Mouse (Mus musculus) C2C12 (cell line): ENCODE data around the gene Vps13d. TPM values are rescaled to one million over a fixed set of nuclear protein-coding genes. Genes with fewer than 3 reads are reported as not detected.
A peak's percentile ranks its signal among the peaks of the same experiment; 100 is the strongest.

ENCODE experiments used
- H3K27me3 ChIP-seq: one replicate; pipeline ENCODE4 v1.6.1; 2011; ENCODE audit not compliant: control insufficient read depth, insufficient read depth, insufficient read length
- H3K36me3 ChIP-seq: one replicate; pipeline ENCODE4 v1.6.1; 2011; ENCODE audit not compliant: control insufficient read depth, insufficient read depth
- H3K4me3 ChIP-seq: one replicate; pipeline ENCODE4 v1.5.1; 2011; ENCODE audit warnings: mild to moderate bottlenecking, control low read depth; ENCODE audit not compliant: poor library complexity, insufficient read depth, severe bottlenecking
- H3K79me2 ChIP-seq: one replicate; pipeline ENCODE4 v1.6.1; 2011; ENCODE audit not compliant: control insufficient read depth, insufficient read depth
- H3K79me3 ChIP-seq: one replicate; pipeline ENCODE4 v1.6.1; 2011; ENCODE audit warnings: low read depth, control low read depth
- H3ac ChIP-seq: one replicate; pipeline ENCODE3; 2011; ENCODE audit warnings: low read depth; ENCODE audit not compliant: control insufficient read depth, insufficient read length
- CEBPB ChIP-seq: IDR thresholded peaks from one replicate; pipeline ENCODE4 v1.6.1; 2011; ENCODE audit warnings: low read depth, mild to moderate bottlenecking, control low read depth, moderate library complexity
- CTCF ChIP-seq: IDR thresholded peaks from one replicate; pipeline ENCODE4 v1.5.1; 2011; ENCODE audit not compliant: control insufficient read depth, insufficient read depth, insufficient read length
- FOSL1 ChIP-seq: IDR thresholded peaks from one replicate; pipeline ENCODE4 v1.8.0; 2011; ENCODE audit warnings: mild to moderate bottlenecking, low read length; ENCODE audit not compliant: poor library complexity, insufficient read depth, severe bottlenecking
- MAX ChIP-seq: IDR thresholded peaks from one replicate; pipeline ENCODE4 v1.6.1; 2011; ENCODE audit warnings: mild to moderate bottlenecking, control low read depth
- MYOD1 ChIP-seq: IDR thresholded peaks from one replicate; pipeline ENCODE4 v1.6.1; 2011; ENCODE audit warnings: low read depth; ENCODE audit not compliant: control insufficient read depth, insufficient read length
- MYOG ChIP-seq: IDR thresholded peaks from one replicate; pipeline ENCODE4 v1.6.1; 2011; ENCODE audit not compliant: control insufficient read depth, insufficient read length; ENCODE audit errors: extremely low read depth
- USF1 ChIP-seq: IDR thresholded peaks from one replicate; pipeline ENCODE4 v1.6.1; 2011; ENCODE audit warnings: low read depth, mild to moderate bottlenecking, control low read depth, moderate library complexity
- polyA plus RNA-seq: library from polyadenylated mRNA; unstranded; fragments of >200 nt; fragmentation: generic; extraction: Trizol; gene quantifications from one replicate; pipeline ENCODE4 v1.2.1, GENCODE M21; 2012; ENCODE audit warnings: missing spikeins

Gene Vps13d
- polyA plus RNA-seq, 1 experiment: 6.0 TPM

DNA sequence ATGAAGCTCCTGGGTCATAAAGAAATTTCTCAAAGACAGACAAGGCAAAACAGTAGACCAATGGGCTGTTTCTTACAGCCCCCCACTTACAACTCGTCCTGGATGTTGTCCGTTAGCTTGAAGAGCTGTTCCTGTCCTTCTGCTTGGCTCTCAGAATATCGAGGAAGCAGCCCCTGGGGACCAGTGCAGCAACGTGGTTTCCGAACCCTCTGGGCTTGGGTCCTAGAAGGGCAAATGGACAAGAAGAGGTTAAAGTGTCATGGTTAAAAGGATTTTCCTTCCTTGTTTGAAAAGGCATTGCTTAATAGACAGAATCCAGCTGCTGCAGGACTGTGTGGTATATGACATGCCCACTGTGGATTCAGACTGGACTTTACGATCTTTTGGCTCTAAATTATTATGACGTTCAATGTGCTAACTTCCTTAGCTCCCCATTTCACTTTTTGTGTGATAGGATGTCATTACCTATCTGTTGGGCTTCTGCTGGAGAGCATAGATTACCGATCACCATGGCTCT is 211.5 kb downstream of the Vps13d start:
- no peaks in the 10 kb centered on the region for H3K79me2 ChIP-seq
- TF ChIP-seq CTCF (no peak), MYOG (no peak), FOSL1 (no peak), MYOD1 (no peak)
- H3ac ChIP-seq: no peak overlapping the region
- H3K4me3 ChIP-seq: no peak overlapping the region
- no peaks in the 10 kb centered on the region for H3K27me3 ChIP-seq
- H3K79me3 ChIP-seq: no peaks in the 10 kb centered on the region
- no peaks in the 10 kb centered on the region for H3K36me3 ChIP-seq

DNA sequence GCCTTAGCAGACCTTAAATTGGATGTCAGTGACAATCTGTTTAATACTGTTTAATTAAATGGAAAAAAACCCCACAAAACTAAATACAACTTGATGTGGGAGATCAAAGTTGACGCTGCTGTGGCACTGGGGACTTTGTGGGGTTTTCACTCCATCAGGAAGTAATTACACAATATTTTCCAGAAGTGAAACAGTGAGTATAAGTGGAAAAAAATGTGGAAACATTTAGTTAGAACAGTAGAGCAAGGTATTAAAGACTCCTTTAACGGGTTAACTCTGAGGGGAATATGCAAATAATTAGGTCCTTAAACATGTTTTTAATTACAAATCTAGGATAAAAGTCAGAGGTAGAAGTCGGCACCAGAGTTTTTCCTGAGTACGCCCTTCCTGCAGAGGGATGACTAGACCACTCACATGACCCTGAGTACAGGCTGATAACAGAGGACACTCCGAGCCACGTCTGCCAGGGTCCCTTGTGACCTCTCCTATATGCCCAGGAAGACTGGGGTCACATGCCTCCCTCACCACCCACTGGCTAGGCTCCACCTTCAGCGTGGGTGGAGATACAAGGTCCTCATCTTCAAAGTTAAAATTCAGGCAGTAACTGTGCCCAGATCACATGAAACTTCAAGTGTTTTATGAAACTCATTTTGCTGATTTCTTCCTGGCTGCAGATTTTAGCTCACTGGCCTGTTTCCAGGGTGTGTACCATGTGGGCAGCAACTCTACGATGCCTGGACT is 213.8 kb downstream of the Vps13d start:
- no peaks in the 10 kb centered on the region for H3K36me3 ChIP-seq
- H3K79me2 ChIP-seq: no peaks in the 10 kb centered on the region
- TF ChIP-seq FOSL1 (no peak), CEBPB (no peak), CTCF (no peak), MYOG (no peak), USF1 (peak; percentile 55), MYOD1 (no peak), MAX (no peak)
- H3K79me3 ChIP-seq: no peaks in the 10 kb centered on the region
- no peaks in the 10 kb centered on the region for H3K27me3 ChIP-seq
- no peak overlapping the region for H3ac ChIP-seq
- H3K4me3 ChIP-seq: no peak overlapping the region

DNA sequence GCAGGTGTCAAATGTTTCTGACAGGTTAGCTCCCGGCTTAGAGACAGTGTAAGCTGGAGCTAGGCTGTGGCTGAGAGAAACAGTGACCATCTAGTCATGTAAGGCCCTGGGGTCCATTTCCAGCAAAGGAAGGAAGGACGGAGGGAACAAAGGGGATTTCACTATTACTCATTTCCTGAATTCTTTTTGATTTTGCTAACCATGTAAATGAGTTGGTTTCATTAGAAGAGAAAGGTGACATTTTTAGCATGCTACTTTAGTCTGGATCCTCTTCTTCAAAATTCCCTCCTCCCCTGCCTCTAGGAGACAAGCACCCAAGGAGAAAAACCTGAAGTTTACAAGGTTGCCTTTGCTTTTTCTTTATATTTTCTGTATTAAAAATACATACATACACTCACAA is 214.7 kb downstream of the Vps13d start:
- Histone ChIP-seq H3K4me3 (no peak overlapping the region), H3K79me2 (no peaks in the 10 kb centered on the region), H3K27me3 (no peaks in the 10 kb centered on the region), H3K79me3 (no peaks in the 10 kb centered on the region), H3K36me3 (no peaks in the 10 kb centered on the region), H3ac (no peak overlapping the region)
- TF ChIP-seq MYOG (no peak), CTCF (no peak), USF1 (no peak), FOSL1 (no peak), MYOD1 (no peak), CEBPB (no peak), MAX (no peak)

DNA sequence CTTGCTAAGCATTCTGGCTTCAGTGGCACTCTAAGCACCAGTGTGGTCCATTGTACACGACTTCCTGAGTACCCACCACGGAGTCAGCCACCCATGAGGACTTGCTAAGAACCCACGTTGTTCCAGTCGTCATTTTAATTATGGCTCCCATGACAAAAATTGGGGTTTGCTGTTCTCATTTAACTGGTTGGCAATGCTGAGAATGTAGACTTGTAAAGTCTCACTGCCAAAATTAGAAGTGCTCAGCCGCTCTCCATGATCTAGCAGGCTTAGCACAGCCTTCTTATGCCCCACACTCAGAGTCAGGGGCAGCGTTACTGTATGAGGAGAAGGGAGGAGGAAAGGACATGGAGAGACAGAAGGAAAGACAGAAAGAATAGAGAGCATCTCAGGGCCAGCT is 216.8 kb downstream of the Vps13d start:
- no peaks in the 10 kb centered on the region for H3K27me3 ChIP-seq
- no peaks in the 10 kb centered on the region for H3K79me2 ChIP-seq
- no peaks in the 10 kb centered on the region for H3K79me3 ChIP-seq
- no peak overlapping the region for H3ac ChIP-seq
- TF ChIP-seq USF1 (no peak), FOSL1 (no peak), CEBPB (no peak), MYOG (no peak), MAX (no peak), MYOD1 (no peak), CTCF (no peak)
- H3K4me3 ChIP-seq: no peak overlapping the region
- no peaks in the 10 kb centered on the region for H3K36me3 ChIP-seq

DNA sequence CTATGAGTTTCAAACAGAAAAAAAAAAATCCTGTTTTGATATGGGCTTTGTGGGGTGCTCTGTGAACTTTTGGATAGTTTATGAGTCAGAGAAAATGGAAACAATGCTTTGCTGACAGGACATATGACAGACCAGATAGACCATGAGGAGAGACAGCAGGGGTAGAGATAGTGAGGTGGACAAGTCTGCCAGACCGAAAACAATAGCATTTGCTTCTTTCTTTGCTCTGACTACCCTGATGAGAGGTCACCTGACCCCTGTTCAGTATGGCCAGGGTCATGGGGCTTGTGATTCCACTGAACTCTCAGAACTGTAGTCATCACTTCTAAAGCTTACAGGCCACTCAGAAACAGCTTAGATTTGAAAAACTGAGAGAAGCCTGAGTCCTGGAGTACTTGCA is 217.7 kb downstream of the Vps13d start:
- H3K79me2 ChIP-seq: no peaks in the 10 kb centered on the region
- no peaks in the 10 kb centered on the region for H3K27me3 ChIP-seq
- H3K36me3 ChIP-seq: no peaks in the 10 kb centered on the region
- no peak overlapping the region for H3K4me3 ChIP-seq
- TF ChIP-seq MYOD1: no peak
- TF ChIP-seq CTCF: no peak
- no peak for TF ChIP-seq CEBPB
- H3K79me3 ChIP-seq: no peaks in the 10 kb centered on the region
- no peak overlapping the region for H3ac ChIP-seq

DNA sequence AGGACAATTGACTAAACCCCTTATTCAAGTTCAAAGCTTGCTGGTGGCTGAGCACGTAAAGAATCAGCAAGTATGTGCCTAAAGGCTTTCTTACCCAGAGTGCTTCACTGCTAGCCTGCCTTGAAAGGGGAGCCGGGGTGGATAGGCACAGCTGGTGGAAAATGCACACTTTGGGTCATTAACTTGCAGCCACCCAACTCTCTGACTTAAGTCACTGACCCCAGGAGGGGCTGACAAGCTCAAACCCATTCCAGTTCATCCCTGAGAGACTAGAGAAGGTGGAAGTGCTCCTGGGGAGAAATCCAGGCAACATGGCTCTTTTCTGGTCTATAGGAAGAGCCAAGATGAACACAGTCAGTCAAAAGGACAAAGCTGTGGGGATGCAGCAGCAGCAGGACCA is 219.3 kb downstream of the Vps13d start:
- TF ChIP-seq CTCF (no peak), MYOG (no peak), CEBPB (no peak), MAX (no peak), USF1 (no peak), MYOD1 (no peak)
- no peaks in the 10 kb centered on the region for H3K79me2 ChIP-seq
- H3ac ChIP-seq: no peak overlapping the region
- no peaks in the 10 kb centered on the region for H3K79me3 ChIP-seq
- H3K36me3 ChIP-seq: no peaks in the 10 kb centered on the region
- no peak overlapping the region for H3K4me3 ChIP-seq
- H3K27me3 ChIP-seq: no peaks in the 10 kb centered on the region
